Mouse (Mus musculus) hindbrain, embryonic 12.5 days (tissue): ENCODE measurements around the gene Cdh13. TPM values are rescaled to one million over a fixed set of nuclear protein-coding genes. Genes with fewer than 3 reads are reported as not detected.

ENCODE experiments used
- ATAC-seq: fragments of 200-750 bp; cut with Nextera tagmentation; 2 replicates; pipeline ENCODE4 v1.8.0; 2017; ENCODE audit warnings: moderate TSS enrichment; ENCODE audit not compliant: low FRiP score
- H3K27ac ChIP-seq: fragments of 300-500 bp; sonication (generic); 2 replicates; pipeline ENCODE4 v1.5.1; 2016; ENCODE audit warnings: mild to moderate bottlenecking
- H3K27me3 ChIP-seq: fragments of 300-500 bp; sonication (generic); 2 replicates; pipeline ENCODE4 v1.6.1; 2016; ENCODE audit warnings: mild to moderate bottlenecking
- H3K36me3 ChIP-seq: fragments of 300-500 bp; sonication (generic); 2 replicates; pipeline ENCODE4 v1.6.1; 2016; ENCODE audit warnings: mild to moderate bottlenecking
- H3K4me1 ChIP-seq: fragments of 300-500 bp; sonication (generic); 2 replicates; pipeline ENCODE4 v1.6.1; 2016
- H3K4me2 ChIP-seq: fragments of 300-500 bp; sonication (generic); replicated peaks from 2 replicates; pipeline ENCODE4 v1.6.1; 2016; ENCODE audit warnings: mild to moderate bottlenecking
- H3K4me3 ChIP-seq: fragments of 300-500 bp; sonication (generic); 2 replicates; pipeline ENCODE4 v1.5.1; 2016; ENCODE audit warnings: mild to moderate bottlenecking
- H3K9ac ChIP-seq: fragments of 300-500 bp; sonication (generic); 2 replicates; pipeline ENCODE4 v1.6.1; 2016; ENCODE audit warnings: mild to moderate bottlenecking, moderate library complexity
- H3K9me3 ChIP-seq: fragments of 300-500 bp; sonication (generic); replicated peaks from 2 replicates; pipeline ENCODE4 v1.6.1; 2016; ENCODE audit warnings: mild to moderate bottlenecking
- WGBS: fragments of 180-500 bp; shearing (Covaris S2); methylation state at CpG from one replicate; pipeline ENCODE4 v1.1.7; 2016; 5-methylcytosine and 5-hydroxymethylcytosine counted together
- polyA plus RNA-seq: library from polyadenylated mRNA; unstranded; fragments of >200 nt; fragmentation: Nextera tagmentation; extraction: Ambion mirVana; gene quantifications from 2 replicates; pipeline ENCODE4 v1.2.1, GENCODE M21; 2016

Gene Cdh13
- polyA plus RNA-seq, 1 experiment from 2014 or later = 25.7 TPM

DNA sequence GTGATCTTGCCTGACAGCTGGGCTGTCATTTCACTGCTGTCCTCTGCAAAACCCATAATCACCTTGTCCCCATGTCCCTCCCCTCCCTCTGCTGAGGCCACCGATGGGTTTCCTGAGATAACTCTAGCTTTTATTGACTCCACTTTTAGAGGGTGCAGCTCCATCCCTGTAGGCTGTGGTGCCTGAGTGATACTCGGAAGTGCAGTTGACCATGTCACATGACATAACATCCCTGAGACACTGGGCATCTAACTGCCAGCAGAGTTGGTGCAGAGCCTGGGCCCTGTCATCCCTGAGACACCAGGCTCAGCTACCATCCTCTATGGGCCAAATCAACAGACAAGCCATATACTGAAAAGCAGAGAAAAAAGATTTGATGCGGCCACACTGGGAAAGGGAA is 750.5 kb downstream of the Cdh13 start:
- H3K9me3 ChIP-seq = peaks cover 5% of the 10 kb centered on the region; the same call in 1 of the 2 replicates
- no peaks in the 10 kb centered on the region for H3K27me3 ChIP-seq
- no peaks in the 10 kb centered on the region for H3K36me3 ChIP-seq
- no peak for ATAC-seq
- no peak overlapping the region for H3K27ac ChIP-seq
- no peak overlapping the region for H3K9ac ChIP-seq
- no peak overlapping the region for H3K4me2 ChIP-seq
- WGBS = 86% methylated on average over 3 of the region's 3 CpGs
- H3K4me1 ChIP-seq = no peaks in the 10 kb centered on the region
- H3K4me3 ChIP-seq = no peak overlapping the region

DNA sequence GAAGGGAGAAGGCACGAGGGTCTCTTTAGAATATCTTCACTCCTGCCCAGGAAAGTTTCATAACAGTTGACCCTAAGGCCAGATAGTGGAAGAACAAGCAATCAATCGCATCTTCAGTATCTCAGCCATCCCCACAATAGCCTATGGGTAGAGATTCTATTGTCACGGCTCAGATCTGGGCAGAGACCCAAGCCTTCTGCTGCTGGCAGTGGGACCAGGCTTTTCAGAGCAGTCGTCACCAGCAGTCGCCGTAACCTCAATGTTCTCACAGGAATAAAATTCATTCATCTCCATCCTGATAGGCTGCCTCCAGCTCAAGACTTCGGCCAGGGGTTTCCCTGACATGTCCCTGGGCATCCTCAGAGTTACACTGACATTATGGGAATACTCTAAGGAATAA is 751.6 kb downstream of the Cdh13 start:
- no peaks in the 10 kb centered on the region for H3K27me3 ChIP-seq
- 88% methylated on average over 7 of the region's 7 CpGs for WGBS

DNA sequence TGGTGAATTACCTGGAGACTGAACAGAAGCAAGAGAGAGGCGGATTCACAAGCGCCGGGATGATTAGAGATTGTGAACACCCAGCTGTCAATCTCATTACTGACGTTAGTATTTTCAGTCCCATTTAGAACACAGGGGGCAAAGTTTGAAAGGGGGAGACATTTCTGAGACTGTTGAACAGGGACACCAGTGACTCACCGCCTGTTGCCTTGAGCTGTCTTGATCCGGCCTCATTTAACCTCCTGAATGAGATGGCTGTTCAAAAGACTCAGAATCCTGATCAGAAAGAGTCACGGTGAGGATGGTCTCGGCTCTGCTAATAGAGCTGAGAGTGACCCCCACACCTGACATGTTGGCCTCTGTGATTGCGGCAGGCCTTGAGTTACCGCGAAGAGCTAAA is 754.0 kb downstream of the Cdh13 start:
- Histone ChIP-seq H3K4me1 (no peaks in the 10 kb centered on the region), H3K9ac (no peak overlapping the region), H3K4me2 (no peak overlapping the region), H3K4me3 (no peak overlapping the region), H3K36me3 (no peaks in the 10 kb centered on the region), H3K27me3 (no peaks in the 10 kb centered on the region), H3K9me3 (no peaks in the 10 kb centered on the region), H3K27ac (no peak overlapping the region)
- ATAC-seq = no peak
- WGBS = 83% methylated on average over 11 of the region's 11 CpGs

More for the DNA sequence above, 751.6 kb downstream of the Cdh13 start:
- H3K4me2 ChIP-seq = no peak overlapping the region
- no peak for ATAC-seq
- H3K36me3 ChIP-seq = no peaks in the 10 kb centered on the region
- no peaks in the 10 kb centered on the region for H3K4me1 ChIP-seq
- no peak overlapping the region for H3K9ac ChIP-seq
- H3K27ac ChIP-seq = no peak overlapping the region
- 0 out of 2 replicates have a peak, but pooled peaks cover 5% of the 10 kb centered on the region for H3K9me3 ChIP-seq
- H3K4me3 ChIP-seq = no peak overlapping the region

DNA sequence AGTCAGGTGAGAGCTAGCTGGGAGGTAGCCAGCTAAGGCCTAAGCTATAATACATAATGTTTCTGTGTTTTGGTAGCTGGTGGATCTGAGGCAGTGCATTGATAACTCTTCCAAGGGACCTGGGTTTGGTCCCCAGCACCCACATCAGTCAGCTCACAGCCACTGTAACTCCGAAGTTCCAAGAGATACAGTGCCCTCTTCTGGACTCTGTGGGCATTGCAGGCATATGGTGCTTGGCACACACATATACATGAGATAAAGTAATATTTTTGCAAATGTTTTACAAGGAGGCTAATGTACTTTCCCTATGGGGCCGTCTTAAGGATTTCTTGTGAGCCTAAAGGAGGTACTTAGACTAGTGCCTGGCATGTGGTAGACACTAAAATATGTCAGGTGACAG is 755.8 kb downstream of the Cdh13 start:
- Histone ChIP-seq H3K4me3 (no peak overlapping the region), H3K4me2 (no peak overlapping the region), H3K9ac (no peak overlapping the region), H3K27ac (no peak overlapping the region), H3K9me3 (0 out of 2 replicates have a peak, but pooled peaks cover 2% of the 10 kb centered on the region), H3K27me3 (no peaks in the 10 kb centered on the region), H3K4me1 (no peaks in the 10 kb centered on the region), H3K36me3 (no peaks in the 10 kb centered on the region)
- WGBS = 88% methylated on average over 2 of the region's 2 CpGs
- no peak for ATAC-seq

DNA sequence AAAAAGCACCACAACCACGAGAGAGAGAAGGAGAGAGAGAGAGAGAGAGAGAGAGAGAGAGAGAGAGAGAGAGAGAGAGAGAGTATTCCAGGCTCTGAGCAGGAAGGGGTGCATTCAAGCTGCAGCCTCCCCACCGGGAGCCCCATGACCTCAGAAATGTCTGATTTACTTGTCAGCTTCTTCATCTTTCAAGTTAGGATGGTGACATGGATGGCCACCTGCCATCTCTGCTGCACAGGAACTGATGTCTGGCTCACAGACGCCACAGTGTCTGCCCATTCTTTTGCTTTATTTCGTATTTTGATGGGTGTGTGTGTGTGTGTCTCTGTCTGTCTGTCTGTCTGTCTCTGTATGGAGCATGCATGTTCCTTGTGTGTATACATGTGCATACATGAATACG is 774.3 kb downstream of the Cdh13 start:
- Histone ChIP-seq H3K36me3 (no peaks in the 10 kb centered on the region), H3K27me3 (no peaks in the 10 kb centered on the region), H3K9ac (no peak overlapping the region), H3K27ac (no peak overlapping the region), H3K4me1 (peaks cover 8% of the 10 kb centered on the region; the same call in 1 of the 2 replicates), H3K9me3 (no peaks in the 10 kb centered on the region), H3K4me2 (no peak overlapping the region), H3K4me3 (no peak overlapping the region)
- ATAC-seq = no peak
- 82% methylated on average over 5 of the region's 5 CpGs for WGBS

DNA sequence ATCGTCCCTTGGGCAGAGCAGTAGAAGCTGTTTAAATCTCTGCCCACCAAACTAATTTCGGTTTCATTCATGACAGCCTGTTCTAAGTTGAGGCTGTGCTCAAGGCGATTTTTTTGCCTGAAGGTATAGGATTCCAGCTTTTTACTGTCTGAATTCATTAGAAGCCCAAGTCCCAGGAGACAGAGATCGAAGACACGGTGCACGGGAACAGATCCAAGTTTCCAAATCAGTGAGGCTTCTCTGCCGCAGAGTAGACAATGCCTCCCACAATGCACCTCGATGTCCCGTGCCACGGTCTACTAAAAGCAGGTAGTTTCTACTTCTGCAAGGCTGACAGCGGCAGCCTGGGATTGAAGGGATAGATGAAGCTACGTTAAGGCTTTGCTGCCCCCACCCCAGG is 778.1 kb downstream of the Cdh13 start:
- WGBS = 66% methylated on average over 12 of the region's 12 CpGs
- Histone ChIP-seq H3K27me3 (no peaks in the 10 kb centered on the region), H3K9ac (no peak overlapping the region), H3K27ac (no peak overlapping the region), H3K4me2 (0 out of 2 replicates have a peak overlapping the region, but pooled peaks have one; percentile 8), H3K4me1 (peaks cover 8% of the 10 kb centered on the region; the same call in 1 of the 2 replicates), H3K9me3 (no peaks in the 10 kb centered on the region), H3K36me3 (no peaks in the 10 kb centered on the region), H3K4me3 (no peak overlapping the region)
- ATAC-seq = no peak

DNA sequence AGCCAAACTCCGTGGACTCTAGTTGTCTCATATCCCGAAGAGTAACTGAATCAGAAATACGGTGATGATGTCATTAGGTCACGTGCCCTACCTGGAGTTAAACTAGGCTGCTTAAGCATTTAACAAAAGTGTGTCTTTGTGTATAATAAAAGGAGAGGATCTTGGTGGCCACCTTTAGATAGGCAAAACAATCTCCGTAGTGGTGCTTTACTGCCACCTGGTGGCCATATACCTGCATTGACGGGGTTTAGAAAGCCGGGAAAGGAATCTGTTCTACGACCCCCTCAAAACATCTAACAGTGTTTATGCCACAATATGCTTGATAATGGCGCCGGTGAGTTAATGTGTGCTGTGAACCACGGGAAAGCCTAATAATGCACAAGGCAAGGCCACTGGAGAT is 781.0 kb downstream of the Cdh13 start:
- Histone ChIP-seq H3K9me3 (no peaks in the 10 kb centered on the region), H3K4me2 (no peak overlapping the region), H3K27ac (no peak overlapping the region), H3K27me3 (no peaks in the 10 kb centered on the region), H3K4me1 (peaks cover 8% of the 10 kb centered on the region; the same call in 1 of the 2 replicates), H3K4me3 (no peak overlapping the region), H3K9ac (no peak overlapping the region), H3K36me3 (no peaks in the 10 kb centered on the region)
- ATAC-seq = no peak
- 18% methylated on average over 11 of the region's 11 CpGs for WGBS

DNA sequence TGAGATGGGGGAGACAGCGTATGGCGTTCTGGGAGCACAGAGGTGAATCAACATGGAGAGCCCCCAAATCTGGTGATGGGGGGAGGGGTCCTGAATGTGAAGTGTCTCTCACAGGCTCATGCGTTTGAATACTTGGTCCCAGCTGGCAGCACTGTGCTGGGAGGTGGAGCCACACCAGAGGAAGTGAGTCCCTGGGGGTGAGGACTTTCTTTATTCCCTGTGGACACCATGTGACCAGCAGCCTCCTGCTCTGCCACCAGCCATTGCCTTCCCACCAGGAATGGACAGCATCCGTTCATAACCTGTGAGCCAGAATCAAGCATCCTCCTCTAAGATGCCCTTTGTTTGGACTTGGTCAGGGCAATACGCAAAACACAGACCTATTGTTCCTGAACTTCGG is 788.8 kb downstream of the Cdh13 start:
- no peaks in the 10 kb centered on the region for H3K36me3 ChIP-seq
- WGBS = 74% methylated on average over 6 of the region's 6 CpGs
- no peaks in the 10 kb centered on the region for H3K9me3 ChIP-seq
- ATAC-seq = no peak
- no peak overlapping the region for H3K9ac ChIP-seq
- no peak overlapping the region for H3K4me2 ChIP-seq
- H3K4me1 ChIP-seq = peaks cover 4% of the 10 kb centered on the region; the same call in 1 of the 2 replicates
- no peaks in the 10 kb centered on the region for H3K27me3 ChIP-seq
- H3K27ac ChIP-seq = no peak overlapping the region
- H3K4me3 ChIP-seq = no peak overlapping the region

DNA sequence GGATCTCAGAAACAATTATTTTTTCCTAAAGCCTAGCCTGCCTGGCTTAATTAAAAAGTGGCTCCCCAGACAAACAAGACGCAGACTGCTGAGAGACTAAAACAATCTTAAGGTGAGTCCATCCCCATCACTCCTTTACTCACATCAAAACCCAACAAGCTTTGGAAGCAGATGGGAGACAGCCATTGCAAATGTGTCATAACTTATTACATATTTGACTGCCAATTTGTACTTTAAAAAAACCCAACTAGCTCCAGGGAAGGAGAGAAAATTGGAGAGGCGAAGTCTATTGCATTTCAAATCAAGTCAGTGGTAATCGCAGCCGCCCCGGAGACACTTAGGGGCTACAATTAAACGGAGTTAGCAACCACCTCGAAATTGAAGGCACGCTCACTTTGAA is 801.5 kb downstream of the Cdh13 start:
- WGBS = 89% methylated on average over 8 of the region's 8 CpGs
- Histone ChIP-seq H3K4me3 (no peak overlapping the region), H3K9ac (no peak overlapping the region), H3K27ac (no peak overlapping the region), H3K4me2 (no peak overlapping the region), H3K9me3 (no peaks in the 10 kb centered on the region), H3K36me3 (no peaks in the 10 kb centered on the region), H3K4me1 (no peaks in the 10 kb centered on the region), H3K27me3 (no peaks in the 10 kb centered on the region)
- ATAC-seq = no peak

DNA sequence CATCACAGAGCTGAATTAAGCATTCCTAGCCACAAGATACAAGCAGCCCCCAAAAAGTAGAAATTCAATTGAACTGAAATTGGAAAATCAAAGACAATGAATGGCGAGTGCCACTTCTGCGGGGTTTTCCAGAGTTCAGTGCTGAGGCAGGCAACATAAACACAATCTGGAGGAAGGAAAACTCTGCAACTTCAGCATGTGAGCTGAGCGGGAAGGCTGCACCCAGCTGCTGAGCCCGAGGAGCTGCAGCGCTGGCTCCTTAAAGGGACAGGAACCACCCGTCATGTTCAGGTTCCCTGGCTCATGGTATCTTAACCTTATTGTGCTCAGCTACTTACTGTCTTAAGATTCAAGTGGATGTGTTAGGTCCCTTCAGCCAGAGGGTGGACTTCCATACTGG is 814.7 kb downstream of the Cdh13 start:
- H3K9ac ChIP-seq = no peak overlapping the region
- peaks cover 7% of the 10 kb centered on the region; the same call in 1 of the 2 replicates for H3K4me1 ChIP-seq
- no peak for ATAC-seq
- H3K36me3 ChIP-seq = no peaks in the 10 kb centered on the region
- H3K4me2 ChIP-seq = no peak overlapping the region
- H3K27ac ChIP-seq = no peak overlapping the region
- no peak overlapping the region for H3K4me3 ChIP-seq
- WGBS = 35% methylated on average over 6 of the region's 6 CpGs
- no peaks in the 10 kb centered on the region for H3K9me3 ChIP-seq
- H3K27me3 ChIP-seq = no peaks in the 10 kb centered on the region

DNA sequence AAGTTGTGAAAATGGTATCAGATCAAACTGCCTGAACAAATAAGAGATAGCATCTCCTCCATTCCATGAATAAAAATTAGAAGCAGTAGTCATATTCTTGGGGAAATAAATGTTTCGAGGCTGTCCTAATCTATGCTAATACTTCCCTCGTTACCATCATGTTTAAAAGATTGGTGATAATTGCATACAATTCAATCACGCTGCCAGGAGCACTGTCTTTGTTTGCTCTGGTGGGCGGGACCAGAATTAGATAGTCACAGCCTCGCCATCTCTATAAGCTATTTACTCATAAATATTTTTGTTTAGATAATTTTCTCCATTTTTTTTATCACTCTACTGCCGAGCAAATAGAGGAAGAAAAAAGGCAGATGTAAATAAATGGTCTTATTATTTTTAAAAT is 819.3 kb downstream of the Cdh13 start:
- Histone ChIP-seq H3K9me3 (no peaks in the 10 kb centered on the region), H3K4me2 (no peak overlapping the region), H3K27me3 (no peaks in the 10 kb centered on the region), H3K27ac (no peak overlapping the region), H3K36me3 (no peaks in the 10 kb centered on the region), H3K4me1 (no peaks in the 10 kb centered on the region; the same call in 1 of the 2 replicates), H3K9ac (no peak overlapping the region), H3K4me3 (no peak overlapping the region)
- ATAC-seq = no peak
- 74% methylated on average over 6 of the region's 6 CpGs for WGBS

DNA sequence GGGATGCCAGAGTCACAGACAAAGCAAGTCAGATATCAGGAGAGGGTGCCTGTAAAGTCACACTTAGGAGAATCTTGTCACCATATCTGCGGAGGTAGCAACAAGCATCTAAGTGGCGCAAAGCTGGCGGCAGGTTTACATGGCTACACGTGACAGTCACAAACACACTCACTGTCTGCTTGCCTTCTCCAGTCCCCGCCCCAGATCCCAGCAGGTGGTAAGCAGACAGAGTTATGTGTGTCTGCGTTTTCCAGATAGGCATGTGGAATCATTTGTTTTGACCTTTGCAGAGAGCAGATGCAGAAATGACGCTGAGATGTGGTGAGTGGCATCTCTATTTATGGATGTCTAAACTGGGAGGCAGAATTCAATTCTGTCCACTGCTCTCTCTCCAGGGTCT is 826.1 kb downstream of the Cdh13 start:
- ATAC-seq = no peak
- 75% methylated on average over 7 of the region's 7 CpGs for WGBS

DNA sequence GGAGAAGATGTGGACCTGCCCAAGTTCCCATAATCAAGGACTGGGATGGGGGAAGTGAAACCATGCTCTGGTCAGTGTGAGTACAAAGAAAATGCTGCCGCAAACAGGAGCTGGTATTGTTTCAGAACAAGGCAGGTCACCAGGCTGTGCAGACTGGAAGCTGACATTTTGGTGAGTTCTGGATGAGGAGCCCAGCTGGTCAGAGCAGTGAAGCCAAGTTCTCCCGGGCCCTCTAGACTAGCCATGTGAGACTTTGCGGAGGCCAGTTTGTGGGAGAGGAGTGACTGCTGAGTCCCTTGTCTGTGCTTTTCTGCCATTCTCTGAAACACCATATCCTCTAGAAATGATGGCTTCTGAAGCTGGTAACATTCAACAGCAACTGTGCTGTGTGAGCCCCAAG is 829.3 kb downstream of the Cdh13 start:
- Histone ChIP-seq H3K9ac (no peak overlapping the region), H3K36me3 (no peaks in the 10 kb centered on the region), H3K27me3 (no peaks in the 10 kb centered on the region), H3K9me3 (no peaks in the 10 kb centered on the region), H3K4me2 (no peak overlapping the region), H3K4me1 (no peaks in the 10 kb centered on the region), H3K4me3 (no peak overlapping the region), H3K27ac (no peak overlapping the region)
- WGBS = 96% methylated on average over 3 of the region's 3 CpGs
- no peak for ATAC-seq

More for the DNA sequence above, 826.1 kb downstream of the Cdh13 start:
- Histone ChIP-seq H3K4me2 (no peak overlapping the region), H3K27ac (no peak overlapping the region), H3K4me1 (no peaks in the 10 kb centered on the region), H3K36me3 (no peaks in the 10 kb centered on the region), H3K4me3 (no peak overlapping the region), H3K9me3 (no peaks in the 10 kb centered on the region), H3K9ac (no peak overlapping the region), H3K27me3 (no peaks in the 10 kb centered on the region)
